Mouse (Mus musculus): ENCODE data around the gene Mapkbp1. TPM values are rescaled to one million over a fixed set of nuclear protein-coding genes. Genes with fewer than 3 reads are reported as not detected.

Mapkbp1 gene
- polyA plus RNA-seq, 1 experiment from 2014 or later = 4.0 TPM

DNA sequence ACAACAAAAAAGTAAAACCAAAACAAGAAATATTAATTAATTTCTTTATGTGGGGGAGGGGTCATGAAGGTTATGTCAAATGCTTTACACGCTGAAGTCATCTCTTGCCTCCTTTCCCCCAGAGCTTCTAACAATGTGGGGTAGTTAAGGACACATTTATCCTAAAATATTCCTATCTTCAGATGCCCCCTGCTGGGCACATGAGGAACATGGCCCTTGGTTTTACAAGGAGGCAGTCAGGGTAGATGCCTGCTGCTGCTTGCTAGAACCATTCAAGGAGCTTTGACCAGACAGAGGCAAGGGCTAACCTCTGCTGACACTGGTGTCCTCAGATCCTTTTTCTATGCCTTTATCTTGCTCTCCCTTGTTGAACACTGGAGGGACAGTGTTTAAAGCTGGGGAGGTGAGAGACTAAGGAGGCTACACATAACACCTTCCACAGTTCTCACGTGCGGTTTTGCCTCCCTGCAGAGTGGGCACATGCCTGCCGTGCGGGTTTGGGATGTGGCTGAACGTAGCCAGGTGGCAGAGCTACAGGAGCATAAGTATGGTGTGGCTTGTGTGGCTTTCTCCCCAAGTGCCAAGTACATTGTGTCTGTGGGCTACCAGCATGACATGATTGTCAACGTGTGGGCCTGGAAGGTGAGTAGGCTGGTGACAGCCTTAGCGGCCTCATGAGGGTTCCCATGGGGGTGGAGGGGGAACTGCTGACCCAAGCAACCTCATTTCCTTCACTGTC, 39.1 kb downstream of the Mapkbp1 start:
- Histone ChIP-seq H3K36me3 (peaks cover 34% of the 10 kb centered on the region), H3K9ac (no peak overlapping the region), H3K27me3 (no peaks in the 10 kb centered on the region), H3K4me2 (no peak overlapping the region), H3K27ac (no peak overlapping the region), H3K4me1 (0 out of 2 replicates have a peak, but pooled peaks cover 7% of the 10 kb centered on the region), H3K9me3 (replicated peaks) (no peaks in the 10 kb centered on the region), H3K4me3 (replicated peaks) (no peak overlapping the region)
- no peak for ATAC-seq (replicated peaks; ENCODE audit: low FRiP score)
- 80% methylated on average over 8 of the region's 8 CpGs for WGBS

DNA sequence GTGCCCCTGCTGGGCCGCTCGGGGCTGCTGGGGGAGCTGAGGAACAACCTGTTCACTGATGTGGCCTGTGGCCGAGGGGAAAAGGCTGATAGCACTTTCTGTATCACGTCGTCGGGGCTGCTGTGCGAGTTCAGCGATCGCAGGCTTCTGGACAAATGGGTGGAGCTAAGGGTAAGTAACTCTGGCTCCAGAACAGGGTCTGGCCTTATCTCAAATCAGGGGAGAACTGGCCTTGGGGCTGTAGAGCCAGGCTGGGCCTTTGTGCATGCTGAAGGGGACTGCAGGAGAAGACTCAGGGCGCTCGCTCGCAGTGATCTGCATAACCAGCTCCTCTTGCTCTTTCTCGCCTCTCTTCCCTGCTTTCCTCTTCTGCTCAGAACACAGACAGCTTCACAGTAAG, 40.4 kb downstream of the Mapkbp1 start:
- Histone ChIP-seq H3K36me3 (peaks cover 47% of the 10 kb centered on the region), H3K4me3 (replicated peaks) (no peak overlapping the region), H3K27ac (no peak overlapping the region), H3K9me3 (replicated peaks) (no peaks in the 10 kb centered on the region), H3K4me2 (no peak overlapping the region), H3K27me3 (no peaks in the 10 kb centered on the region), H3K4me1 (0 out of 2 replicates have a peak, but pooled peaks cover 7% of the 10 kb centered on the region), H3K9ac (no peak overlapping the region)
- WGBS = 85% methylated on average over 13 of the region's 13 CpGs
- no peak for ATAC-seq (replicated peaks; ENCODE audit: low FRiP score)

DNA sequence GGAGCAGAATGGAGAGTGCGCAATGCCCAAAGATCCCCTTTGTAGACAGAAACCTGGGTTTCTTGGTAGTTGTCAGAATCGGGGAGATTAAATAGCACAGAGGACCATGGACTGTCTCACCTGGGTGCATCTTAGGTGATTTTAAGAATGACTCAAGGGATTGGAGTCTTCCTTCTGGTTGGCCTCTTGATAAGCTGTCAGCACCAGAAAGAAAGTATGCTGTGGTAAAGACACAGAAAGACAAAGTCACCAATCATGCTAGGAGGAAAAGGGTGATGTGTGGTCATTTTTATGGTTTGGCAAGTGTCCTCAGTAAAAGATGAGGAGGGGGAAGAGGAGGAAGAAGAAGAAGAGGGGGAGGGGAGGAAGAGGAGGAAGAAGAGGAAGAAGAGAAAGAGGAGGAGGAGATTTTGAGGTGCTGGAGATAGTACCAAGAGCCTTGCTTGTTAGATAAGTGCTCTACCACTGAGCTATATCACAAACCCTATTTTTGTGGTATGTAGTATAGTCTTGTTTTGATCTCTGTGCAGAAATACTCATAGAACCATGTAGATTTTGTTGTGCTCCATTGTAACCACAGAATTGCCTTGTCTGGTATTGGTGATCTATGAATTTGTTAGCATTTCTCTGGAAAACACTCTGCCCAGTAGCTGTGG, 41.5 kb downstream of the Mapkbp1 start:
- Histone ChIP-seq H3K36me3 (peaks cover 58% of the 10 kb centered on the region), H3K4me1 (0 out of 2 replicates have a peak, but pooled peaks cover under 1% of the 10 kb centered on the region), H3K4me3 (replicated peaks) (no peak overlapping the region), H3K9ac (no peak overlapping the region), H3K9me3 (replicated peaks) (no peaks in the 10 kb centered on the region), H3K27me3 (no peaks in the 10 kb centered on the region), H3K4me2 (no peak overlapping the region), H3K27ac (no peak overlapping the region)
- ATAC-seq (replicated peaks; ENCODE audit: low FRiP score) = no peak
- 95% methylated on average over 2 of the region's 2 CpGs for WGBS

DNA sequence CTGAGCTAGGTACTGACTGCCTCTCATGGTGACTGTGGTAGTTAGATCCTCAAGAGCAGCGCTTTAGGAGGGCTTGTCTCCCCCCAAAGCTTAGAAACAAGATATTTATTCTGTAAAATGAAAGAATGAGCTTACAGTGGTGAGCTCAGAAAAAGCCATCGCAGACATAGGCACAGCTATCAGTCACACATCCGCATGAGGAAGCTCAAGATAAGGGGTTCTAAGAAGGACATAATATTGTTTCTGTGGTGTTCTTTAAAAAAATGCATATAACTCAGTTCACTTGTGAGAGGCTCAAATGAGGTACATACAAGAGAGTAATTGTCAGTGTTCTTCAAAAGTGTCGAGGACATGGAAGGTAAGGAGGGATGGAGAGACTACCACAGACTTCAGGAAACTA, 43.4 kb downstream of the Mapkbp1 start:
- Histone ChIP-seq H3K4me3 (replicated peaks) (no peak overlapping the region), H3K9me3 (replicated peaks) (no peaks in the 10 kb centered on the region), H3K27ac (no peak overlapping the region), H3K4me2 (no peak overlapping the region), H3K27me3 (no peaks in the 10 kb centered on the region), H3K36me3 (peaks cover 77% of the 10 kb centered on the region), H3K4me1 (no peaks in the 10 kb centered on the region), H3K9ac (no peak overlapping the region)
- 90% methylated on average over 4 of the region's 4 CpGs for WGBS
- no peak for ATAC-seq (replicated peaks; ENCODE audit: low FRiP score)

DNA sequence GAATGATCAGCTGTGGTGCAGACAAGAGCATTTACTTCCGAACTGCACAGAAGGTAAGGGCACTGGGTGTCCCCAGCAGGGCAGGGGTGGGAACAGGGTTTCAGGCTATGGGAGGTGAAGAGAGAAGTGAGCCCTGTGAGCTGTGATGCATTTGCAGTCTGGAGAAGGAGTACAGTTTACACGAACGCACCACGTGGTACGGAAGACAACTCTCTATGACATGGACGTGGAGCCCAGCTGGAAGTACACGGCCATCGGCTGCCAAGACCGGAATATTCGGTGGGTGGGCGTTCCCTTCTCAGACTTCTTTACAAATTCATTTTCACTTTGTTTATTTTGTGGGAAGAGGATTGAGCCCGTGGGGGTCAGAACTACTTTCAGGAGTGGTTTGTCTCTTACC, 45.1 kb downstream of the Mapkbp1 start:
- Histone ChIP-seq H3K27me3 (no peaks in the 10 kb centered on the region), H3K9ac (no peak overlapping the region), H3K4me2 (no peak overlapping the region), H3K36me3 (peaks cover 92% of the 10 kb centered on the region), H3K27ac (no peak overlapping the region), H3K4me1 (no peaks in the 10 kb centered on the region), H3K9me3 (replicated peaks) (no peaks in the 10 kb centered on the region), H3K4me3 (replicated peaks) (no peak overlapping the region)
- no peak for ATAC-seq (replicated peaks; ENCODE audit: low FRiP score)
- 84% methylated on average over 12 of the region's 12 CpGs for WGBS

DNA sequence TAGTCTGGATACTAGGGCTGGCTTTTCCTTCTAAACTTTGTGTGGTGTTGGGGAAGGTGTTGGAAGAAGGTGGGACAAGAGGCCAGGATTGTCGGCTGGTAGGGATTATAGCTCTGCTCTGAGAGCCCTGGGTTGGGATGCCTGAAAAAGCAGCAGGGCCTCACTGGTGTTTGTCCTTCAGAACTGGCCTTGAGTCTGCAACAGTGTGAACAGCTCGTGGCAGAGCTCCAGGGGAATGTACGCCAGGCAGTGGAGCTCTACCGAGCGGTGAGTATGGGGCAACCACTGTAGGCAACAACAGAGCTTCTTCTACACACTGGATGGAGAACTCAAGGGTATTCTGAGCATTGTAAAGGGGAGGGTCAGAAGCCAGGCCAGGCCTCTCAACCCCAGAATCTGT, 51.8 kb downstream of the Mapkbp1 start:
- no peak for ATAC-seq (replicated peaks; ENCODE audit: low FRiP score)
- Histone ChIP-seq H3K9me3 (replicated peaks) (no peaks in the 10 kb centered on the region), H3K9ac (no peak overlapping the region), H3K4me1 (peaks cover 15% of the 10 kb centered on the region), H3K4me2 (no peak overlapping the region), H3K36me3 (peaks cover 64% of the 10 kb centered on the region), H3K27ac (no peak overlapping the region), H3K27me3 (no peaks in the 10 kb centered on the region), H3K4me3 (replicated peaks) (no peak overlapping the region)
- 79% methylated on average over 5 of the region's 5 CpGs for WGBS

DNA sequence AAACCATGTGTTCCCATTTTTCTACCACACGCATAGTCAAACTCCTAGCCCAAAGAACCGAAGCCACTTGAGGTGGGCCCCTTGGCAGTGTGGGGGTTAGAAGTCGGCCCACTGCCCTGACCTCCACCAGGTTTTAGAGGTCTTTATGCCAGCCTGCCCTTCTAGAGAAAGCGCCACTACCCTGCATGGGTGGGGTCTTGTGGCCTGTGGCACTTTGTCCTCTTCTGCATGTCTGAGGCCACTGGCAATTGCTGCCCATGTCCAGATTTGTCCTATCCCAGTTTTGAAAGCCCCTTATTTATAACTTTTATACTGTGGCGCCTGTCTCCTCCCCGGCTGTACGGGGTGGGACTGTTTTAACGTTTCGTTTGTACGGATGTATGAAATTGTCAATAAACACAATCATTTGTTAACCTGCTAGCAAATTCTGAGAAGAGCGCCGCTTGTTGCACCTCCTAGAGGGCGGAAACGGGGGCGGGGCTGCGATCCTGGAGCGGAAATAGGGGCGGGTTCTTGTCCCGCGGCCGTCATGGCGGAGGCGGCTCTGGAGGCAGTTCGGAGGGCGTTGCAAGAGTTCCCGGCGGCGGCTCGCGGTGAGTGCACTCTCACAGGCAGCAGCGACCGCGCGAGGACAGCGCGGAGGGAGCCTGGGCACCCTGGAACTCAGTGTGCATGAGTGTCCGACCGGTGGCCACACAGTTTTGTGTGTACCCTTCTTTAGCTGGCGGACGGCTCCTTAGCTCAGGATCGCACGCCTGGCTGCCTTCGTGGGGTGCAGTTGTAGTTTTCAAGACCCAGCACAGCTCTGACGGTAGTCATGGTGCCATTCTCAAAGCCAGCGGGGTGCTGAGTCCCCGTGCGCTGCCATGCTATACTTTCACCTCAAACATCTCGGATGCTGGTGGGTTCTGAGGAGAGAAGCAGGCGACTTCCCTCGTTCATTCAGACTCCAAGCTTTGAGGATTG, 54.8 kb downstream of the Mapkbp1 start, which contains the start of the genes Jmjd7 and Gm28042:
Gene Jmjd7, plus strand, starts transcription at position 500 of the 966 bp plus-strand sequence.
Gene Gm28042, plus strand, starts transcription at position 510 of the 966 bp plus-strand sequence.
- peak; percentile 92 for ATAC-seq (replicated peaks; ENCODE audit: low FRiP score)
- Histone ChIP-seq H3K9ac (peak within 1 kb of the TSS; percentile 85), H3K4me2 (peak within 1 kb of the TSS; percentile 79), H3K36me3 (peaks cover 63% of the 10 kb centered on the region), H3K9me3 (replicated peaks) (no peaks in the 10 kb centered on the region), H3K27ac (peak within 1 kb of the TSS; percentile 95), H3K4me3 (replicated peaks) (peak within 1 kb of the TSS; percentile 90), H3K4me1 (peaks cover 15% of the 10 kb centered on the region), H3K27me3 (no peaks in the 10 kb centered on the region)
- 5% methylated on average over 50 of the region's 50 CpGs for WGBS

DNA sequence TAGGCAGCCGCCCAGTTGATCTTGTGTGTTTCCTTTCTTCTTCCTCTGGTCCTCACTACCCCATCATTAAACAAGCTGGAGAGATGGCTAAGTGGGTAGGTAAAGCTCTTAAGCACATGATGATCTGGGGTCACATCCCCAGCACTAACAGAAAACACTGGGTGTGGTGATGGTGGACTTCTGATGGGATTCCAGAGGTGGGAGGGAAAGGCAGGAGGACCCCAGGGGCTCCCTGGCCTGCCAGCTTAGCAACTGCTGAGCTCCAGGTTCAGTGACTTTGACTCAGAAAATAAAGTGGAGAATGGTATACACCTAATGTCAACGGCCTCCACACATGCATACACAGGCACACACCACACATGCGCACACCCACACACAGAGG, 55.4 kb downstream of the Mapkbp1 start:
- Histone ChIP-seq H3K27ac (peak overlapping the region; percentile 95), H3K4me2 (peak overlapping the region; percentile 79), H3K4me3 (replicated peaks) (peak overlapping the region; percentile 90), H3K4me1 (peaks cover 15% of the 10 kb centered on the region), H3K9ac (peak overlapping the region; percentile 85), H3K9me3 (replicated peaks) (no peaks in the 10 kb centered on the region), H3K36me3 (peaks cover 63% of the 10 kb centered on the region), H3K27me3 (no peaks in the 10 kb centered on the region)
- ATAC-seq (replicated peaks; ENCODE audit: low FRiP score) = peak; percentile 17
- WGBS = 42% methylated on average over 3 of the region's 3 CpGs

DNA sequence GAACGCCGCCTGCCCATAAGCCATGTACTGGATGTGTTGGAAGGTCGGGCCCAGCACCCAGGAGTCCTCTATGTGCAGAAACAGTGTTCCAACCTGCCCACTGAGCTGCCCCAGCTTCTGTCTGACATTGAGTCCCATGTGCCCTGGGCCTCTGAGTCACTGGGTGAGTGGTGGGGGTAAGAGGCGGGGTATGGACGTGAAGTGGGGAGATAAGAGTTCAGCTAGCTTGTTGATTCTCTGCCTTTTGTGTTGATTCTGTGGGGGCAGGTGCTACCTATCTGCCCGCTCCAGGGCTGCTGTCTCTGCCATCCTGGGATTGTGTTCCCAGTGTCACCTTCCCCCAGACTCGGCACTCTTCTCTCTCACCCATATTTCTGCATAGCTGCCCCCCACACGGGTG, 57.9 kb downstream of the Mapkbp1 start:
- Histone ChIP-seq H3K9me3 (replicated peaks) (no peaks in the 10 kb centered on the region), H3K4me2 (no peak overlapping the region), H3K27me3 (no peaks in the 10 kb centered on the region), H3K4me3 (replicated peaks) (no peak overlapping the region), H3K4me1 (peaks cover 15% of the 10 kb centered on the region), H3K27ac (no peak overlapping the region), H3K36me3 (peaks cover 57% of the 10 kb centered on the region), H3K9ac (no peak overlapping the region)
- ATAC-seq (replicated peaks; ENCODE audit: low FRiP score) = no peak
- WGBS = 89% methylated on average over 8 of the region's 8 CpGs

DNA sequence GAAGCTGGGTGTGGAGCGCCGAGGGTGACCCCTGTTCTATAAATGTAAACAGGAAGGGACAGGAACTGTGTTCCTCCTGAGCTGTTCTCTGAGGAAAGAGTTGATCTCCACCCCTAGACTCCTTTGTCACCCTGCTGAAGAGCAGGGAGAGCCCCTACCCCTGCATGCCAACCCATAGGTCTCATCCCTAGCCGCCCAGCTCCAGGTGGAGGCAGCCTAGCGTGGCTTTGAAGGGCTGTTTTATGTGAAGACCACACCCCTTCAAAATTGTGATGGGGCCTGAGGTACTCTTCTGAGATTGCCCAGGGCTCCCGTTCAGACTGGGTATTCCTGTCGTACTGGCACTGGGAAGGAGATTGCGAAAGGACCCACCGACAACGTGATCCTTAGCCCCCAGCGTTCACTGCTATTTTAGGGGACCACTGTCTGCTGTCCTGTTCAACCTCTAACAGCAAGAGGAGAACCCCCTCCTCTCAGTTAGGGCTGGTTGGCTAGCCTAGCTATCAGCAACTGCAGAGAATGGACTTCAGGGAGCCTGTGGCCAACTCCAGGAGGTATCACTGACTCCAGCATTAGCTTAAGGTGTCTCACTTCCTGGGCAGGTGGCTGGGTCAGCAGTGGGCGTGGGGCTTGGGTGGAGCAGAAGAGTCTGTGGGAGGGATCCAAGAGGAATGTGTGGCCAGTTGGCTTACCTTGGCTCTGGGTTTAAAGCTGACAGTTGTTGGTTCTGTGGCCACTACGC, 60.4 kb downstream of the Mapkbp1 start, which contains the start of gene Pla2g4b:
Gene Pla2g4b, plus strand, starts transcription at position 692 of the 742 bp plus-strand sequence.
- Histone ChIP-seq H3K4me2 (no peak within 1 kb of the TSS), H3K4me1 (peaks cover 8% of the 10 kb centered on the region), H3K27ac (no peak within 1 kb of the TSS), H3K9ac (no peak within 1 kb of the TSS), H3K27me3 (no peaks in the 10 kb centered on the region), H3K9me3 (replicated peaks) (no peaks in the 10 kb centered on the region), H3K36me3 (peaks cover 75% of the 10 kb centered on the region), H3K4me3 (replicated peaks) (no peak within 1 kb of the TSS)
- WGBS = 79% methylated on average over 12 of the region's 12 CpGs
- no peak for ATAC-seq (replicated peaks; ENCODE audit: low FRiP score)

DNA sequence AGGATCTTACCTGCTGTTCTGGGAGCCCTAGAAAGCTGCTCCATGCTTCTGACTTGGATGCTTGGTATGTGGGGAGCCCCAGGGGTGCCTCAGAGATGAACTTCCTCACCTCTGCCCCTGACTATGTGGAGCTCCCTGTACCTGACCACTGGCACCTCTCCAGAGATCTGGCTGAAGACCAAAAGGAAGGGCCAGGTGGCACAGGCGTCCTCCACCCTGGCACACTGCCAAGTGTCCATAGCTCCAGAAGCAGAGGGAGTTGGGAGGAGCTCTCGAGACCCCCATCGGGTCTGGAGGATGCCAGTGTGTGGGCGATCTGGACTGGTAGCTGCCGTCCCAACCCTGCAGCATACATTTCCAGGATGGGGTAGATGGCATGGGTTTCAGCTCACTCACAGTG, 61.2 kb downstream of the Mapkbp1 start:
- Histone ChIP-seq H3K9ac (no peak overlapping the region), H3K4me2 (no peak overlapping the region), H3K4me3 (replicated peaks) (no peak overlapping the region), H3K36me3 (peaks cover 84% of the 10 kb centered on the region), H3K4me1 (0 out of 2 replicates have a peak, but pooled peaks cover under 1% of the 10 kb centered on the region), H3K9me3 (replicated peaks) (no peaks in the 10 kb centered on the region), H3K27ac (no peak overlapping the region), H3K27me3 (no peaks in the 10 kb centered on the region)
- ATAC-seq (replicated peaks; ENCODE audit: low FRiP score) = no peak
- 87% methylated on average over 5 of the region's 5 CpGs for WGBS

Measured in kidney, embryonic 15.5 days (tissue).